ENCODE assay signal across 9 mouse cellular contexts in the genomic region with DNA sequence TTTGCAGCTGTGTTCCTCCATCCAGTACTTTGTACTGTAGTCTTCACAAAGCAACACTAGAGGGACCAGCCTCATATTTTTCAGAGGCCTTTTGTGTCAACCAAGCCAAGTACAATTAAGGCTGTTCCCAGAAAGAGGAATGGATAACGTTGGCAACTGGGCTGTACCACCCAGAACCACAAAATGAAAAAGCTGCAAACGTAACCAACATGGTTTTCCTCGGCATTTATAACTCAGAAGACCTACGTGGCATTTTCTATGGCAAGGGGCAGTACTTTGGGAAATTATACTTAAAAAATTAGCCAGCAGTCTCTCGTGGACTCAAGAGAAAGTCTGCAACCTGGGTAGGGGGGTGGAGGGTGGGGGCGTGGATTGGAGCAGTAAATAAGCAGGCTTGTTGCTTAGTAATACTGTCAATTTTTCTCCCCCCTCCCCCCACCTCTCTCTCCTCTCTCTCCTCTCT.
DNase-seq lines count a peak whose midpoint lies in the region; ATAC-seq and TF ChIP-seq lines count a peak whose summit lies in the region.
"Had no signal": no experiment of that assay in that cellular context is flagged by ENCODE, and none has a peak within 500 bp of the region (broad histone marks: within the 10 kb centered on the region; RNA-seq: fewer than 3 reads in every experiment).

No protein-coding gene starts in this region.

- H3K36me3 ChIP-seq in intestine, postnatal 0 days (ENCODE audit: control insufficient read depth, insufficient read depth): no peaks in the 10 kb centered on the region
- H3K36me3 ChIP-seq in midbrain, embryonic 15.5 days (replicated peaks): no peaks in the 10 kb centered on the region

- H3K9ac ChIP-seq in intestine, postnatal 0 days (ENCODE audit: low read depth, low read length): no peak overlapping the region
- H3K9ac ChIP-seq in midbrain, embryonic 15.5 days: no peak overlapping the region

- peak; percentile 31; the same call in 1 of the 2 replicates for ATAC-seq in intestine, postnatal 0 days
- peak; percentile 90 for ATAC-seq in midbrain, embryonic 15.5 days (replicated peaks)
- ATAC-seq in cerebellum, adult (ENCODE audit: insufficient number of reproducible peaks, low FRiP score, low TSS enrichment): no peak

- no peak overlapping the region for H3K4me3 ChIP-seq in intestine, postnatal 0 days (ENCODE audit: low read depth, low read length)
- no peak overlapping the region for H3K4me3 ChIP-seq in midbrain, embryonic 15.5 days
- H3K4me3 ChIP-seq: erythroblast, embryonic 14.5 days had no signal

- H3K27ac ChIP-seq in intestine, postnatal 0 days (ENCODE audit: low read depth, low read length): no peak overlapping the region
- H3K27ac ChIP-seq in midbrain, embryonic 15.5 days: peak overlapping the region; percentile 60; the same call in 1 of the 2 replicates

- peak; percentile 4 for DNase-seq in adrenal gland, postnatal 10 days
- no peak for DNase-seq in adrenal gland, adult 8-10 months
- peak; percentile 94 for DNase-seq in adipocyte (ENCODE audit: low spot score)
- DNase-seq in heart, adult 18-20 months: peak; percentile 44 to 61
- DNase-seq in spleen, postnatal 4 days (ENCODE audit: low spot score in 2 of 2): no peak

- peak; percentile 74 for TF ChIP-seq CTCF in intestine, postnatal 0 days (IDR thresholded peaks at IDR 0.05; ENCODE audit: low read depth)

- peak overlapping the region; percentile 38 for H3K4me2 ChIP-seq in intestine, postnatal 0 days (replicated peaks; ENCODE audit: low read depth)
- peak overlapping the region; percentile 21; the same call in 1 of the 2 replicates for H3K4me2 ChIP-seq in midbrain, embryonic 15.5 days

- no peaks in the 10 kb centered on the region for H3K27me3 ChIP-seq in intestine, postnatal 0 days (replicated peaks; ENCODE audit: control insufficient read depth, insufficient read depth, low read length)
- H3K27me3 ChIP-seq in midbrain, embryonic 15.5 days (replicated peaks): no peaks in the 10 kb centered on the region

- no peaks in the 10 kb centered on the region for H3K9me3 ChIP-seq in intestine, postnatal 0 days (ENCODE audit: control insufficient read depth)
- H3K9me3 ChIP-seq in midbrain, embryonic 15.5 days: no peaks in the 10 kb centered on the region

- H3K4me1 ChIP-seq in intestine, postnatal 0 days (replicated peaks; ENCODE audit: control insufficient read depth, insufficient read depth, low read length): no peaks in the 10 kb centered on the region
- peaks cover 12% of the 10 kb centered on the region for H3K4me1 ChIP-seq in midbrain, embryonic 15.5 days

- 38% methylated on average over 6 of the region's 6 CpGs for WGBS in intestine, postnatal 0 days
- 39% methylated on average over 6 of the region's 6 CpGs for WGBS in midbrain, embryonic 15.5 days

Comparison
In these comparisons a context has a peak if more than half of its experiments do, and no peak if none do; other contexts are left out.
1. DNase-seq: peak in adrenal gland, postnatal 10 days (single experiment), adipocyte (single experiment) and heart, adult 18-20 months (2 of 2); none in adrenal gland, adult 8-10 months (single experiment) and spleen, postnatal 4 days (0 of 2).